Mouse (Mus musculus): ENCODE results near the gene Nfkb1. TPM values are rescaled to one million over a fixed set of nuclear protein-coding genes. Genes with fewer than 3 reads are reported as not detected.

Gene Nfkb1
- polyA plus RNA-seq, 1 experiment from 2014 or later, result 22.6 TPM

DNA sequence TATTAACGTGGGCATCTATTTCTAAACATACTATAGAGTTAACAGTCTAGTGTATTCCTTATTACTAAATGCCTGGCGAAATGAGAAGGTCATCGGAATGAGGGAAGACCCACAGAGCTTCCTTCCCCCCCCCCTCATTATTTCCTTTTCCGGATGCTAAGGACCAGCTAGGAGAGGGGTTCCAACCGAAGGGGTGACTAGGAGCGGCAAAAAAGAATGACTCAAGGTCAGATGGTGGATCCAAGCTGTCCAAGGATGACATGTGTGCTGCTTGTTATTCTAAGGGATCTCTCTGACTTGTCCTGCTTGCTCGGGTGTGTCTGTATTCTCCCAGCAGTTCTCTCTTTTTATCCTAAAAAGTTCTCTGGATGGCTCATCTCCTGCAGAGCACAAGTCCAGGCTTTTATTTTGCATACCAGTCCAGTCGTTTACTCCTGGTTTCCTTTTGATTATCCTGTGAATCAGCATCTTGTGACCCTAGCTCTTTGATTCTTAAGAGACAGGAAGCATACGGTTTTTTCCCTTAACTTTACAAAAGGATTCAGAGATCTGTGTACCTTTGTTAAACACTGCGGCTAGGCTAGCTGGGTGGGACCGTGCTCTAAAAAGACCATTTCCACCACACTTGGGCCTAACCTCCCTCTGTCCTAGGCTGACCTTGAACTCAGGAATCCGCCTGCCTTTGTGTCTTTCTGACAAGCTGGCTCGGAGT, 145.0 kb downstream of the Nfkb1 start:
- H3K27me3 ChIP-seq (ENCODE audit: control insufficient read depth, insufficient read depth, low read length), result no peaks in the 10 kb centered on the region
- H3K4me3 ChIP-seq (replicated peaks; ENCODE audit: low read length), result no peak overlapping the region
- no peak overlapping the region for H3K27ac ChIP-seq (ENCODE audit: low read length)
- ATAC-seq (ENCODE audit: insufficient read depth, low FRiP score), result no peak
- WGBS, result 56% methylated on average over 13 of the region's 13 CpGs
- H3K4me2 ChIP-seq (ENCODE audit: low read depth, low read length), result no peak overlapping the region
- H3K36me3 ChIP-seq (ENCODE audit: control insufficient read depth, insufficient read depth, low read length), result no peaks in the 10 kb centered on the region
- no peak overlapping the region for H3K9ac ChIP-seq (ENCODE audit: low read length)
- no peaks in the 10 kb centered on the region for H3K4me1 ChIP-seq (ENCODE audit: control insufficient read depth, insufficient read depth, low read length)
- H3K9me3 ChIP-seq (replicated peaks; ENCODE audit: control insufficient read depth, low read length), result no peaks in the 10 kb centered on the region

Other genes with a start within 250 kb of the Nfkb1 start
- 16.8 and 18.3 TPM in 2 replicates for gene Manba, start 205.9 kb downstream of the Nfkb1 start, polyA plus RNA-seq (2015; fragmentation: Nextera tagmentation; extraction: Ambion mirVana)
- 5.9 and 8.1 TPM in 2 replicates for gene Slc39a8, start 133.7 kb upstream of the Nfkb1 start, polyA plus RNA-seq (2015; fragmentation: Nextera tagmentation; extraction: Ambion mirVana)

Data from stomach, embryonic 16.5 days (tissue).